Mouse (Mus musculus) layer of hippocampus, adult 2 months (tissue): ENCODE data around the gene Tcl1b1. TPM values are rescaled to one million over a fixed set of nuclear protein-coding genes. Genes with fewer than 3 reads are reported as not detected.
"Not testable (repeated sequence)": the region's sequence is repeated elsewhere in the genome, so short reads cannot be mapped to it uniquely, and the experiment has no call there.

Source experiments
- DNase-seq, 2 experiments: peaks; one replicate each; pipeline ENCODE4 v3.0.0; 2022; ENCODE audit warnings: low spot score in 2 of 2
- H3K27ac ChIP-seq: fragments of 200-600 bp; 2 replicates; pipeline ENCODE4 v1.8.1; 2022
- H3K4me3 ChIP-seq: fragments of 200-600 bp; 2 replicates; pipeline ENCODE4 v1.8.1; 2022; ENCODE audit warnings: mild to moderate bottlenecking
- CTCF ChIP-seq: fragments of 200-600 bp; conservative IDR thresholded peaks from 2 replicates; pipeline ENCODE4 v1.8.1; 2022; ENCODE audit warnings: antibody characterized with exemption, mild to moderate bottlenecking, moderate library complexity
- long read RNA-seq, 2 experiments: library from polyadenylated mRNA; stranded (forward); transcript quantifications; one replicate each; pipeline ENCODE4 v2.0.0; 2021; ENCODE audit warnings: borderline mapping rate in 2 of 2
- total RNA-seq, 2 experiments: library from RNA; stranded (reverse); gene quantifications; 2 replicates each; pipeline ENCODE4 v1.2.3; 2021

The Tcl1b1 gene
- not detected for total RNA-seq
- long read RNA-seq, experiment 1 = 0 reads
- long read RNA-seq, experiment 2 = 0 reads

- no peak within 1 kb of the TSS for H3K27ac ChIP-seq
- no peak for TF ChIP-seq CTCF
- no peak for DNase-seq
- no peak within 1 kb of the TSS for H3K4me3 ChIP-seq
Observed at GRCm38 (mm10) chr12:105159390-105159789, at the start of gene Tcl1b1. Tcl1b1 (plus strand) TSS chr12:105159690.

DNA sequence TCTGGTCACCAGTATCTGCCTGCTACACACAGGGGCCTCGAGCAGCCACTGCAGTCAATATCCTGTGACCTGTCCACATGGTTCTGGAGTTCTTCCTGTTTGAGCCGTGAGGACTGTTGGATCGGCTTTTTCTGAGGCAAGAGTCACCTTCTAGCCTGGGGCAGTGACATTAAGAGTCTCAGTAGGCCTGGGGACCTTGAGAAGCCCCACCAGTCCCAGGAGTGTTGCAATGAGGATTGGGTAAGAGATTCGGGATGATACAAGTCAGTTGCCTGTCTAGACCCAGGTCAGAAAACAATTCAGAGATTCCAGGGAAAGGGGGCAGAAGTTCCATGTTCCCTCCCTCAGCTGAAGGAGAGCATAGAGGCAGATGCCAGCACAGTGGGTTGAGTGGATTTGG lies 49.7 kb upstream of the Tcl1b1 start:
- no peak for TF ChIP-seq CTCF
- Histone ChIP-seq H3K27ac (peak overlapping the region; percentile 36; the same call in 1 of the 2 replicates), H3K4me3 (no peak overlapping the region)
- DNase-seq = no peak

DNA sequence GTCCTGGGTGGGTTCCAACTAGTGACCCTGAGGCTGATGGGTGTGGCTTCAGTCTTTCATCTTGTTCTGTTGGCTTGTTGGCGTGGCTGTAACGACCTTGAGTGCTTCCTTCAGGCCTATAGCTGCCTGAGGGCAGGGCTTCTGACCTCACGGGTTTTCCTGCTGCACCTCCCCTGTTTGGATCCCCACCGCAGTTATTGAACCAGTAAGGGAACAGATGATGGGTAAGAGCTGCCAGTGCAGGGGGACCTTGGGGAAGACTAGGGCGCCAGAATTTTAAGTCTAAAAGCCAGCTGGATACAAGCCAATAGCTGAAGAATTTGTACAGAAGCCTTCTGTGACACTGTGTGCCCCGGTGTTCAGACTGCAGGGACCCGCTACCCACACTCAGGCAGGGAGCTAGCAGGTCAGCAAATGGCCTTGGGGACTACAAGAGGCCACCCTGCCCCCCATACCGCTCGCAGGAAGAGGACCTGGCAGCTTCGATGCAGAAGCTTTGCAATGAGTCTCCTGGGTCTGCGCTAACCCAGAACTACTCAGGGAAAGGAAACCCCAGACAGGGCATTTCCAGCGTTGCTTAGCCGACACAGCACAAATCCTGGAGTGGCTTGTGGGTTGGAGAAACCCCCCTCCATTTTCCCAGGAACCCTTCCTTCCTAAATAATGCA lies 47.0 kb upstream of the Tcl1b1 start:
- no peak for DNase-seq
- TF ChIP-seq CTCF = no peak
- H3K27ac ChIP-seq = no peak overlapping the region
- no peak overlapping the region for H3K4me3 ChIP-seq

DNA sequence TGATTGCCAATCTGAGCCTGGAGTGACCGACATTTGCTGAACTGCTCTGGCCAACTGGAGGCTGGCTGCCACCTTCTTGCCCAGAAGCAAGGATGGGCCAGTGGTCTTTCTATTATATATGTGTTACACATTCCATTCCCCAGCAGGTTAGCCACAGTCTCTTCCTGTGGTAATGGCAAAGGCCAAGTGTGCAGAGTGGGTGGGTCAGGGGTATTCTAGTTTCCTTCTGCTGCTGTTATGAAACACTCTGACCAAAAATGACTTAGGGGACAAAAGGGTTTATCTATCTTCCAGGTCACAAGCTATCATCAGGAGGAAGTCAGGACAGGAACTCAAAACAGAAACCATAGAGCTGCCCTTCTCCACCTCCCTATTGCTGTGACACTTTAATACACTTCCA lies 42.8 kb upstream of the Tcl1b1 start:
- no peak for TF ChIP-seq CTCF
- no peak for DNase-seq
- Histone ChIP-seq H3K27ac (no peak overlapping the region), H3K4me3 (no peak overlapping the region)

DNA sequence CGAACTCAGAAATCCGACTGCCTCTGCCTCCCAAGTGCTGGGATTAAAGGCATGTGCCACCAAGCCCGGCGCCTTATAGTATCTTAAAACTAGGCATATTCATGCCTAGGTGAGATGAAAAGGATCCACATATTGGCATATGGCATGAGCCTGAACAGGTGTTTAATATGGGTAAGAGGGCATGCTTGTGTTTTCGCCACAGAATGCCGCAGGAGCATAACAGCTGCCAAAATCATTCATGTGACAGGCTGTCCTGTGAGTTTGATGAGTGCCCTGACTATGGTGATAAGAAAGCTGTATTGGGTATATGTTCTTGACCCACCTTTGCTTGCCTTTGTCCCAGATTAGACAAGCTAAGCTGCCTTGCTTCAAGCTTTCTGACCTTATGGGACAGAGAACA lies 34.1 kb upstream of the Tcl1b1 start:
- Histone ChIP-seq H3K27ac (no peak overlapping the region), H3K4me3 (no peak overlapping the region)
- TF ChIP-seq CTCF = no peak
- no peak for DNase-seq

DNA sequence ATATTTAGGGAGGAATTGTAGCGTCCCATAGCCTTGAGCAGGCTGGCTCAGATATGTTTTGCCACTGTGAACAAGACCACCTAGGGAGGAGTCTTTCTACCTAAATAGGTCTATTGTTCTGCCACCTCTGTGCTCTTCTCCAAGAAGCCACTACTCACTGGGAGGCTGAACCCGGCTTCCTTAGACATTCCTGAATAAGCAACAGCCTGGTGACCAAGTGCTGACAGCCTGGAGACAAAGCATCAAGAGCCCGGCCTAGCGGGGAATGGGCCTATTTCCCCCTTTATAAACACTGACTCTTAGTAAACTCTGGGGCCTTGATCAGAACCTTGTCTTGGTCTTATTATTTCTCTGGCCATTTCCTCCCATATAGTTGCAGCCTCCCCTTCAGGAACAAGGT lies 33.0 kb upstream of the Tcl1b1 start:
- no peak overlapping the region for H3K27ac ChIP-seq
- H3K4me3 ChIP-seq = no peak overlapping the region
- TF ChIP-seq CTCF = no peak
- DNase-seq = no peak

GRCm38 (mm10) chr12:105127607-105128006 lies 31.9 kb upstream of the Tcl1b1 start:
- DNase-seq = no peak
- Histone ChIP-seq H3K27ac (no peak overlapping the region), H3K4me3 (no peak overlapping the region)
- no peak for TF ChIP-seq CTCF

- not testable (repeated sequence) for H3K27ac ChIP-seq, H3K4me3 ChIP-seq, DNase-seq
- TF ChIP-seq CTCF = peak; percentile 43
Observed at GRCm38 (mm10) chr12:105129494-105130205, 29.8 kb upstream of the Tcl1b1 start.

DNA sequence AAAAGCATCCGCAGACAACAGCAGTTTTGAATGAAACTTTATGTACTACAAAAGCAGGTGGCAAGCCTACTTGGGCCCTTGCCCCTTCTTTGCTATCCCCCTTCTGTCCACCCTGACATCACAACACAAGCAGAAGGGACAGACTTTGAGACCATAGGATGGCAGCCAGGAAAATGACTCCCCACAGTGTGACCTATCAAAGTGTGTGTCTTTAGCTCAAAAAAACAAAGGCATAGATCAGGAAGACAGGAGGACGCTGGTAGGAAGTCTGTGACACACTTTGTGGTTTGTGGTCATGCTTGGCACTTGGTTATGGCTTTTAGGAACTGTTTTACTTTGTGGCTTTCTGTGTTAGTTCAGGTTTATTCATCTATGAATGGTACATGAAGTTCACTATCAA lies 25.3 kb upstream of the Tcl1b1 start:
- H3K27ac ChIP-seq, DNase-seq, H3K4me3 ChIP-seq: not testable (repeated sequence)

GRCm38 (mm10) chr12:105134826-105135225 lies 24.7 kb upstream of the Tcl1b1 start:
- H3K27ac ChIP-seq, DNase-seq, H3K4me3 ChIP-seq: not testable (repeated sequence)

DNA sequence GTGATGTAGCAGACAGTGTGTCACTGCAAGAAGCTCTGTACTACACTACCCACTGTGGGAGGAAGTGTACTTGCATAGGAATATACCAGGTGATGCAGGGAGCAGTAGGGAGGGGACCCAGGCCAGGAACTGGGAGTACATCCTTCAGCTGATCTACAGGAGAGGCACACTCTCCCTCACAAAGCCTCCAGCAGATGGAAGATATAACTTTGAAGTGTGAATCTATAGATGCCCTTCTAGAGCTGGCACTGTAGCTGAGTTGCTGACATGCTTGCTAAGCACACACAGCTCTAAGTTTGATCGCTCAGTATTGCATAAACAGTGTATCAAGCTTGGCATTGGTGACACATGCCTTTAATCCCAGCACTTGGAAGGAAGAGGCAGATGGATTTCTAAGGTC lies 21.8 kb upstream of the Tcl1b1 start:
- H3K27ac ChIP-seq, DNase-seq, H3K4me3 ChIP-seq: not testable (repeated sequence)

DNA sequence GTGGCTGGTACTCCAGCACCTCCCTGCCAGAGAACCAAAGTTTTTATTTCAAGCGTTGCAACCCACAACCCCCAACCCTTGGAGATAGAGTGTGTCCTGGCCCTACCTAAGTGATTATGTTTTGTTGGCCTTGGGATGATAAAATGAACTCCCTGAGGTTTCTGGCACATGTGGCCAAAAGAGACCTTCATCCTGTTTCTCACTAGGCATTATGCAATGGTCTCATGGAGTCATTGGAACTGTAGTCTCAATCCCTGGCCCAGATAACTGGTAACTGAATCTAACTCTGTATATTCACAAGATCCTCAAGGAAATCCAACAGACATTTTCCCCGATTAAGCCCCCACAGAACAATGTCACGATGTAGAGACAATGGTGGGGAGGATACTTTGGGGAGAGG lies 16.4 kb upstream of the Tcl1b1 start:
- no peak overlapping the region for H3K27ac ChIP-seq
- no peak for TF ChIP-seq CTCF
- DNase-seq = no peak
- H3K4me3 ChIP-seq = no peak overlapping the region

- not testable (repeated sequence) for H3K4me3 ChIP-seq, DNase-seq, H3K27ac ChIP-seq
- 0 out of 2 replicates have a peak, but pooled peaks have one; percentile 13 for TF ChIP-seq CTCF
Observed at GRCm38 (mm10) chr12:105144928-105145327, 14.6 kb upstream of the Tcl1b1 start.

GRCm38 (mm10) chr12:105145714-105146113 lies 13.8 kb upstream of the Tcl1b1 start, which contains the start of gene Tcl1b2:
Tcl1b2 (plus strand) TSS chr12:105146014.
- Histone ChIP-seq H3K27ac (no peak within 1 kb of the TSS), H3K4me3 (no peak within 1 kb of the TSS)
- no peak for DNase-seq
- no peak for TF ChIP-seq CTCF

- DNase-seq, H3K4me3 ChIP-seq: not testable (repeated sequence)
Observed at GRCm38 (mm10) chr12:105155286-105155685, 4.2 kb upstream of the Tcl1b1 start.

More at GRCm38 (mm10) chr12:105155286-105155685, 4.2 kb upstream of the Tcl1b1 start:
- H3K27ac ChIP-seq = not testable (repeated sequence)
